Mouse (Mus musculus): ENCODE measurements around the gene Trappc6a.
"Not testable (repeated sequence)": the region's sequence is repeated elsewhere in the genome, so short reads cannot be mapped to it uniquely, and the experiment has no call there.

Trappc6a gene

GRCm38 (mm10) chr7:19489525-19489924 is 18.7 kb upstream of the Trappc6a start:
- DNase-seq (ENCODE audit: low read depth, low spot score) = no peak

- no peak for DNase-seq (ENCODE audit: low read depth, low spot score)
These were observed 16.5 kb upstream of the Trappc6a start for GRCm38 (mm10) chr7:19491731-19492130.

GRCm38 (mm10) chr7:19494751-19495474 is 13.3 kb upstream of the Trappc6a start:
- no peak for DNase-seq (ENCODE audit: low read depth, low spot score)

- DNase-seq (ENCODE audit: low read depth, low spot score) = no peak
These were observed 12.5 kb upstream of the Trappc6a start for GRCm38 (mm10) chr7:19495521-19496213.

- no peak for DNase-seq (ENCODE audit: low read depth, low spot score)
These were observed 12.0 kb upstream of the Trappc6a start for GRCm38 (mm10) chr7:19496214-19496555.

GRCm38 (mm10) chr7:19498326-19498725 is 9.9 kb upstream of the Trappc6a start:
- DNase-seq (ENCODE audit: low read depth, low spot score) = no peak

GRCm38 (mm10) chr7:19500420-19501363 is 7.5 kb upstream of the Trappc6a start:
- no peak for DNase-seq (ENCODE audit: low read depth, low spot score)

GRCm38 (mm10) chr7:19501658-19502057 is 6.5 kb upstream of the Trappc6a start:
- no peak for DNase-seq (ENCODE audit: low read depth, low spot score)

GRCm38 (mm10) chr7:19503481-19504068 is 4.6 kb upstream of the Trappc6a start:
- DNase-seq (ENCODE audit: low read depth, low spot score) = peak; percentile 58

- DNase-seq (ENCODE audit: low read depth, low spot score) = no peak
These were observed 1.9 kb upstream of the Trappc6a start for GRCm38 (mm10) chr7:19506326-19506725.

GRCm38 (mm10) chr7:19506969-19507611 is 1.1 kb upstream of the Trappc6a start:
- no peak for DNase-seq (ENCODE audit: low read depth, low spot score)

GRCm38 (mm10) chr7:19507612-19507981 is 598 bp upstream of the Trappc6a start:
- DNase-seq (ENCODE audit: low read depth, low spot score) = no peak

GRCm38 (mm10) chr7:19508924-19509568 is 851 bp downstream of the Trappc6a start:
- DNase-seq (ENCODE audit: low read depth, low spot score) = no peak

GRCm38 (mm10) chr7:19509786-19510185 is 1.6 kb downstream of the Trappc6a start:
- no peak for DNase-seq (ENCODE audit: low read depth, low spot score)

GRCm38 (mm10) chr7:19511934-19512333 is 3.7 kb downstream of the Trappc6a start:
- DNase-seq (ENCODE audit: low read depth, low spot score) = not testable (repeated sequence)

GRCm38 (mm10) chr7:19512353-19512752 is 4.2 kb downstream of the Trappc6a start:
- DNase-seq (ENCODE audit: low read depth, low spot score) = no peak

- DNase-seq (ENCODE audit: low read depth, low spot score) = no peak
These were observed 9.6 kb downstream of the Trappc6a start, which contains the start of gene Nkpd1 for GRCm38 (mm10) chr7:19517652-19518365. Gene Nkpd1, plus strand, starts transcription at chr7:19517838.

GRCm38 (mm10) chr7:19520032-19520431 is 11.8 kb downstream of the Trappc6a start:
- no peak for DNase-seq (ENCODE audit: low read depth, low spot score)

- DNase-seq (ENCODE audit: low read depth, low spot score) = no peak
These were observed 15.0 kb downstream of the Trappc6a start for GRCm38 (mm10) chr7:19523017-19523756.
